Mouse (Mus musculus) cerebellum, postnatal 36 days (tissue): ENCODE measurements around the gene Serpine1.

Experiments
- DNase-seq, 2 experiments: peaks; one replicate each; pipeline ENCODE4 v3.0.0; 2021 to 2022; ENCODE audit warnings: mixed read lengths in 2 of 2

The Serpine1 gene

GRCm38 (mm10) chr5:137051914-137052505 lies 20.1 kb downstream of the Serpine1 start:
- no peak for DNase-seq

- DNase-seq, result no peak
Measured at GRCm38 (mm10) chr5:137051125-137051524, 20.9 kb downstream of the Serpine1 start.

DNA sequence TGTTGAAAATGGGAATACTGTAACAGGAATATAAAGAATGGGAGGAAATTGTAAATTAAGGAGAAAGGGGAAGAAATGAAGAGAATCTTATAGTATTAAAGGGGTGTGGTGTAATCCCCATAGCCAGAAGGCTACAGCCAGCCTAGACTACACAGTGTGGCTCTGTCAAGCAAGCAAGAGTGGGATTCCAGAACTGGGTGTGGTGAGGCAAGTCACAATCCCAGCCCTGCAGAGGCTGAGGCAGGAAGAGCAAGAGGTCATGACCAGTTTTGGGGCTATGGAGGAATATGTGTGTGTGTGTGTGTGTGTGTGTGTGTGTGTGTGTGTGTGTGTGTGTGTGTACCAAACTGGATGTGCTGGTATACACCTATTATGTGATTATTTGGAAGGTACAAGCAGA lies 25.1 kb downstream of the Serpine1 start:
- DNase-seq, result no peak

DNA sequence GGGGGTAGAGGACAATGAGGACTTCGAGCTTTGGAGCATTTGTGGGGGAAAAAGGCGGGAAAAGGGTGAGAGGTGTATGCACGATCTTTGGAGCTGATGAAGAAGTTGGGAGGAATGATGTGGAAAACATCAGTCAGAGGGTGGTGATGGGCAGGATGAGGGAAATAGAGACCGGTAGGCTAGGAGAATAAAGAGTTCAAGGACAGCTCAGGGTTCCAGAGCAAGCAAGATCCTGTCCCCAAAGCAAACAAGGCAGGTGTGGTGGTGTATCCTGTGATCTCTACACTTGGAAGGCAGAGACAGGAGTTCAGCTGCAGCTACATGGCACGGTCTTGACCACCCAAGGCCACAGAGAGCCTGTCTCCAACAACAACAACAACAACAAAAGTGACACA lies 25.7 kb downstream of the Serpine1 start:
- no peak for DNase-seq

- peak; percentile 98 to 99 for DNase-seq
Measured at GRCm38 (mm10) chr5:137045402-137046323, 26.4 kb downstream of the Serpine1 start, which contains the start of gene Ap1s1. TSS of gene Ap1s1 (minus strand) at chr5:137046135.

GRCm38 (mm10) chr5:137043997-137044396 lies 28.1 kb downstream of the Serpine1 start:
- no peak for DNase-seq

DNA sequence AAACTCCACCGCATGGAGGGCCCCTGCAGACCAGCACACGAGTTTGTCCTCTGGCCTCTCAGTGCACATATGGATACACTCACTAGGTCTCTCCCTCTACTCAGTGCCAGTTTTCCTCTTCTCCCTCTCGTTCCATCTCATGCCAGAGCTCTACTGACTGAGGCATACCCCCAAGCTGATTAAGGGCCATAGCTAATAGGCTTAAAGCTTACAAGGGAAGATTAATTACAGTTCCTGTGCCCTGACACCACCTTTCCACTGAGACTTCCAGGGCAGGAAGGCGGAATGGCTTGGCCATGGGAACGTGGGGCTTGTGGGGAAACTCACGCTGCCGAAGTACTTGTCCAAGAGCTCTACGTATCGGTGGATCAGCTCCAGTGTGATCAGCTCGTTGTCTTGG lies 30.6 kb downstream of the Serpine1 start:
- DNase-seq, result no peak

- no peak for DNase-seq
Measured at GRCm38 (mm10) chr5:137039453-137039852, 32.6 kb downstream of the Serpine1 start.

DNA sequence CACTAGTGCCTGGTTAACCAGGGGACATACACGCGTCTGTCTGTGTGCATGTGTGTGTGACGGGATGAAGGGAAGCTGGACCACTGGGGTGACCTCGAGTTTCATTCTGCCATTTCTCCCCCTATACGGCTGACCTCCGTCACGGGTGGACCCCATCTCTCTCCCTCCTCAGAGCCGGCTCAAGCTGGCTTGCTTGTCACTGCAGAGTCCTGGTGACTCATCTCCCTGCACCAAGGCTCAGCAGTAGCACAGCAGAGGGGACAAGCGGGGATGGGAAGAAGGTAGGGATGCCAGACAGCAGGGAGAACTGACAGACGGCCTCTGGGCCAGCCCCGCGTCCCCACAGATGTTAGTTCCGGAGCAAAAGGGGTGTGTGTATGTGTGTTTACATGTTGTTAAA lies 35.9 kb downstream of the Serpine1 start:
- DNase-seq, result no peak

GRCm38 (mm10) chr5:137032641-137033074 lies 39.4 kb downstream of the Serpine1 start:
- DNase-seq, result peak; percentile 73 to 80

- DNase-seq, result peak; percentile 26 to 32
Measured at GRCm38 (mm10) chr5:137032033-137032421, 40.0 kb downstream of the Serpine1 start.

GRCm38 (mm10) chr5:137031076-137032032 lies 40.7 kb downstream of the Serpine1 start:
- DNase-seq, result peak; percentile 19 to 24

DNA sequence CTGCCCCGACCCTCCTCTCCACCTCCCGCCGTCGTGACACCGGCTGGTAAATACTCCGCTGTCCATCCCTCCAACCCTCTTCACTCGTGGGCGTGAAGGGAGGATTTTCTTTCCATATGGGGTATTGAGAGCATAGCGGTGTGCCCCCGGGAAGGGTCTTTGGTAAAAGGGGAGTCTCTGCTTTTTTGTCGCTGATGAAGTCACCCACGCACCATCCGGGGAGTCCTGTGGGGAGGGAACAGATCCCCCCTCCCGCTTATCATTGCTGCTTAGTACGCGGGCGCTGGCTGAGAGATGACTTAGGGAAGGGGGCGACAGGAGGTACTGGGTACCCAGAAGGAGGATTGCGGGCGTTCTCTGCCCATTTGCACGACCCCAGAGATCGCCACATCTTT lies 41.7 kb downstream of the Serpine1 start:
- no peak for DNase-seq

DNA sequence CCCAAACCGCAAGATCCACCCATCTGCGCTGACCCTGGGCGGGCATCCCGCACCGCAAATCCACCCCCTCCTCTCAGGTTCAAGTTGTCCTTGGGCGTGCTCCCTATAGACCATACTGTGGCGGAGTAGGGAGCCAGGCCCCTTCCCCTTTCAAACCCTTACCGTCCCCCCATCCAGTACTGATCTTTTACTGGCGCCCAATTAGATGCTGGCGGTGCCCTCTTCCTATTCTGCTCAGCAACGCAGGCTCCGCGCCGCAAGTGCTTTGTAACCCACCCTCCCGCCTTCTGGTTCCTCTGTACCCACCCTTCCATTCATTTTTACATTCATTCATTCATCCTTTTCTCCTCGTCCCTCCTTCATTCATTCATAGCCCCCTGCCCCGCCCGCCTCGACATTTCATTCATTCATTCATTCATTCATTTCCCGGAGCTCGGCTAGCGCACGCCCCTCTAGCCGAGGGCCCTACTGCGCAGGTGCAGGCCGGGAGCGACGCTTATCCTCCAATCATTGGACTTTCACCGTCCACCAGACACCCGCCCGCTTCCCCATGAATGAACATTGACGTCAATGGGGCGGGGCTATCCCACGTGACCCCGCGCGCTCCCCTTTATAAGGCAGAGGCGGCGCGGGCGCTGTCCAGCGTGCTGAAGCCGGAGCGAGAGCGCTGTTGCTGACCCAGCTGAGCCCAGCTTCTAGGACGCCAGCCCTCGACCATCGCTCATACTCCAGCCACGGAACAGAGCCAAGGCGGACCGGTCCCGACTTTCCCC lies 42.2 kb downstream of the Serpine1 start:
- peak; percentile 93 for DNase-seq

GRCm38 (mm10) chr5:137029273-137029585 lies 42.8 kb downstream of the Serpine1 start:
- no peak for DNase-seq

DNA sequence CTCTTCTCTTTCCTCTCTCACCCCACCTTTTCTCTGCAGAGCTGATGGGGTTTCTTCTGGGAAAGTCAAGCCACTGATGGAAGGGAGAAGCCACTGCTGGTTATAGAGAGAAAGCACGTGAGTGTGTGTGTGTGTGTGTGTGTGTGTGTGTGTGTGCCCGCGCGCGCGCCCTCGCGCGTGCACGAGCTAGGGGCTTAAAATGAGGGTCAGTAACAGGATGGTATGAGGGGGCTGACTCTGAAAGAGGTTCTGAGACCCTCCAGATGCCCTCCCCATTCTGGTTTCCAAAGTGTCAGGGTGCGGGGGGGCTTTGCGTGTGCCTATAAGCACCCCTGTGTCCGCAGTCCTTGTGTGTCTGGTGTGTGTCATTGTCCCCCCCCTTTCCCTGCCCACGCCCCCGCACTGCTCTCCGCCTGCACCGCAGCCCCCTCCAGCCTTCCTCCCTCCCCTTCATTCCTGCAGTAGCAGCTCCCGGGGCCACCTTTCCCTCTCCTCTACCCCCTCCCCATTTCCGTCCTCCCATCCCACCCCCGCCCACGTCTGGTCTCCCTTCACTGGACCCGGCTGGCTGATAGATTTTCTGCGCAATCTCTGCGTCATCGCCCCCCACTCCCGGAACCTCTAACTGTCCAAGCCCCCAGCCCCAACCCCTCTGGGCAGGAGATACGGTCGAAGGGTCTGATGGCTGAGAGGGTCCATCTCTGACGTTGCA lies 43.4 kb downstream of the Serpine1 start:
- DNase-seq, result no peak

DNA sequence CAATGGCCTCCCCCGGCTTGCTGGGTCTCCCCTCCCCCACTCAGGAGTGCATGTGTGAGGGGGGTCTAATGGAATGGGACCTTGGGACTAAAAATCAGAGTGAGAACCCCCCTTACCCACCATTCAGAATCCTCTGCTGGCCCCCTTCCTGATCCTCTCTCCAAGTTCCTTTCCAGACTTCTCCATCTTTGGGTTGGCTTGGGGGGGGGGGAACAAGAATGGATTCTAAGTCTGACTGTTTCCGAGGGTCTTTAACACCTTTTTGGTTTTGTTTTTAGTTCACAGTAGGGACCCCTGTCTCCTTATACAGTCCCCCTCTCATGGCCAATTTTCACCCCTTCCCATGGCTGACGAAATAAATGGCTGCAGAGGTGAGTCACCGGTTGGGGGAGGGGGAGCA lies 46.0 kb downstream of the Serpine1 start, which contains the start of gene Vgf:
TSS of gene Vgf (plus strand) at position 301 of the 400 bp plus-strand sequence.
- DNase-seq, result no peak

DNA sequence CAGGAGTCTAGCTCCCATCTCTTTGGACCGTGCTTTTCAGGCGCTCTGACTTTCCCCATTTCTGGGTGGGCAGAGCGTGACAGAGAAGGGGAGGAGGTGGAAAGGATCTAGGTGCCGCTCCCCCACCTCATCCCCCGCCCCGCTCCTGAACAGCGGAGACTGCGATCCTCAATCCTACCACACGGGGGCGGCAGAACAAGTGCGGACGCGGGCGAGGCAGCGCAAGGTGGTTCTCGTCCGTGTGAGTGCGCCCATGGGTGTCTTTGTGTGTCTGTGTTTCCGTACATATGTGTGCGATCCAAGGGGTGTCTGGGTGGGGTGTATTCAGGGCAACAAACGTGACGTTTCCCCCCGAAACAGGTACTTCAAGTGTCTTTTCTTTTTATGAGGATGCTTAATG lies 46.9 kb downstream of the Serpine1 start:
- DNase-seq, result peak; percentile 81 to 85

DNA sequence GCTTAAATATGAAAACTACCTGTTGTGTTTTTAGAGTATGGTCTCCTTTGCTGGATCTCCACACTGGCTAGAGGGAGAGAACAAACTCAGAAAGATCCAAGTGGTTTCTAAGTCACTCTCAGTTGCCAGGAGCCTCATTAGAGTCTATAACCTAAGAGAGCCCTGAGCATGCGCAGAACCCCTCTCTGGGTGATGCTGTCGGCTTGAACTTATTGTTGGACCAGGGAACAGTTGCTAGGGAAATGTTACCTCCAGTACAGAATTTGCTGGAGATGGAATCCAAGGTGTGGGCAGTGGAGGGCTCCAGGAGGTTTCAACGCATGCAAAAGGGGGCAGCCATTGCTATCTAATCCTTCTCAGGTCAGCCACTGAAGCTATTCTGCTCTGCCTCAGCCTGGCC lies 47.8 kb downstream of the Serpine1 start:
- DNase-seq, result no peak

- no peak for DNase-seq
Measured at GRCm38 (mm10) chr5:137015913-137016312, 56.2 kb downstream of the Serpine1 start.

GRCm38 (mm10) chr5:137012401-137012950 lies 59.6 kb downstream of the Serpine1 start:
- no peak for DNase-seq
